Mouse (Mus musculus): Measurements from ENCODE around the gene Gm45837. TPM values are rescaled to one million over a fixed set of nuclear protein-coding genes. Genes with fewer than 3 reads are reported as not detected.
A peak's percentile ranks its signal among the peaks of the same experiment; 100 is the strongest.

Gm45837 gene
- polyA plus RNA-seq, 1 experiment from 2014 or later = 4.2 TPM

DNA sequence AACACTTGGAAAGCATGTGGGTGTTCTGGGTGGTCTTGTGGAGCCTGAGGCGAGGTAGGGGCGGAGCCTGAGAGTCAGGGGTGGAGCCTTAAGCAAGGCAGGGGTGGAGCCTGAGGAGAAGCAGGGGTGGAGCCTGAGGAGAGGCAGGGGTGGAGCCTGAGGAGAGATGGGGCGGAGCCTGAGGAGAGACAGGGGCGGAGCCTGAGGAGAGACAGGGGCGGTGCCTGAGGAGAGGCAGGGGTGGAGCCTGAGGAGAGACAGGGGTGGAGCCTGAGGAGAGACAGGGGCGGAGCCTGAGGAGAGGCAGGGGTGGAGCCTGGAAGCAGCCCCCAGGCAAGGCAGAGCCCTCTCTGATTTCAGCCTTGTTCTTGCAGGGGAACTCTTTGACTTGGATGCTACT is 90.5 kb downstream of the Gm45837 start:
- Histone ChIP-seq H3K36me3 (replicated peaks; ENCODE audit: control insufficient read depth, insufficient read depth, low read depth, low read length) (no peaks in the 10 kb centered on the region), H3K9ac (replicated peaks; ENCODE audit: low read length) (no peak overlapping the region), H3K4me2 (ENCODE audit: low read depth, low read length) (no peak overlapping the region), H3K9me3 (replicated peaks; ENCODE audit: control insufficient read depth, low read length) (no peaks in the 10 kb centered on the region), H3K4me1 (ENCODE audit: control insufficient read depth, insufficient read depth, low read length) (no peaks in the 10 kb centered on the region; the same call in none of the 2 replicates), H3K4me3 (ENCODE audit: low read depth, low read length) (no peak overlapping the region), H3K27ac (replicated peaks; ENCODE audit: low read depth, low read length) (no peak overlapping the region), H3K27me3 (ENCODE audit: control insufficient read depth, insufficient read depth, low read length) (peaks cover 3% of the 10 kb centered on the region; the same call in 1 of the 2 replicates)
- DNase-seq (ENCODE audit: low spot score) = no peak
- WGBS = 77% methylated on average over 4 of the region's 6 CpGs
- ATAC-seq (replicated peaks; ENCODE audit: insufficient number of reproducible peaks, low FRiP score, low TSS enrichment, low read depth) = no peak

- ATAC-seq (replicated peaks; ENCODE audit: insufficient number of reproducible peaks, low FRiP score, low TSS enrichment, low read depth) (no peak), DNase-seq (ENCODE audit: low spot score) (no peak)
- H3K27me3 ChIP-seq (ENCODE audit: control insufficient read depth, insufficient read depth, low read length) = peaks cover 3% of the 10 kb centered on the region; the same call in 1 of the 2 replicates
- 62% methylated on average over 6 of the region's 6 CpGs for WGBS
- H3K27ac ChIP-seq (replicated peaks; ENCODE audit: low read depth, low read length) = no peak overlapping the region
- no peak overlapping the region for H3K4me2 ChIP-seq (ENCODE audit: low read depth, low read length)
- H3K9ac ChIP-seq (replicated peaks; ENCODE audit: low read length) = no peak overlapping the region
- no peaks in the 10 kb centered on the region; the same call in none of the 2 replicates for H3K4me1 ChIP-seq (ENCODE audit: control insufficient read depth, insufficient read depth, low read length)
- H3K4me3 ChIP-seq (ENCODE audit: low read depth, low read length) = no peak overlapping the region
- no peaks in the 10 kb centered on the region for H3K9me3 ChIP-seq (replicated peaks; ENCODE audit: control insufficient read depth, low read length)
- no peaks in the 10 kb centered on the region for H3K36me3 ChIP-seq (replicated peaks; ENCODE audit: control insufficient read depth, insufficient read depth, low read depth, low read length)
Observed at GRCm38 (mm10) chr7:101501675-101502074, 91.0 kb downstream of the Gm45837 start.

DNA sequence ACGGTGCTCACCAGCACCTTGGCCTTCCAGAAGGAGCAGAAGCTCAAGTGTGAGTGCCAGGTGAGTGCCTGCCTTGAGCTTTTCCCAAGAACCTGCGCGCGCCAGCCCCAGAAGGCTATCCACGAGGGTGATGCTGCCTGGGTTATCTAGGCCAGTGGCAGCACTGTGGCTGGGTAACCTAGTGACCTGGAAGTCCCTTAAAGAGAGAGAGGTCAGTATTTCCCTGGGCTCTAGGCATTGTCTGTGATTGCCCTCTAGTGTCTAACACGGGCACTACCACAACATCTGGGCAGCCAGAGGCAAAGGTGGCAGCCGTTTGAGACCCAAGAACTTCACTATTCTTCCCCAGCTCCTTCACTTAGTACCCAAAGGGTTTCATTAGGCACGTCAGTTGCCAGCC is 92.7 kb downstream of the Gm45837 start:
- no peak overlapping the region for H3K27ac ChIP-seq (replicated peaks; ENCODE audit: low read depth, low read length)
- 19% methylated on average over 8 of the region's 8 CpGs for WGBS
- no peaks in the 10 kb centered on the region; the same call in 1 of the 2 replicates for H3K4me1 ChIP-seq (ENCODE audit: control insufficient read depth, insufficient read depth, low read length)
- H3K9ac ChIP-seq (replicated peaks; ENCODE audit: low read length) = no peak overlapping the region
- no peak for ATAC-seq (replicated peaks; ENCODE audit: insufficient number of reproducible peaks, low FRiP score, low TSS enrichment, low read depth)
- peak; percentile 75 for DNase-seq (ENCODE audit: low spot score)
- H3K27me3 ChIP-seq (ENCODE audit: control insufficient read depth, insufficient read depth, low read length) = peaks cover 3% of the 10 kb centered on the region; the same call in 1 of the 2 replicates
- H3K4me3 ChIP-seq (ENCODE audit: low read depth, low read length) = no peak overlapping the region
- no peaks in the 10 kb centered on the region for H3K9me3 ChIP-seq (replicated peaks; ENCODE audit: control insufficient read depth, low read length)
- no peaks in the 10 kb centered on the region for H3K36me3 ChIP-seq (replicated peaks; ENCODE audit: control insufficient read depth, insufficient read depth, low read depth, low read length)
- H3K4me2 ChIP-seq (ENCODE audit: low read depth, low read length) = no peak overlapping the region

- no peak overlapping the region for H3K9ac ChIP-seq (replicated peaks; ENCODE audit: low read length)
- H3K27ac ChIP-seq (replicated peaks; ENCODE audit: low read depth, low read length) = no peak overlapping the region
- no peaks in the 10 kb centered on the region for H3K9me3 ChIP-seq (replicated peaks; ENCODE audit: control insufficient read depth, low read length)
- H3K4me2 ChIP-seq (ENCODE audit: low read depth, low read length) = no peak overlapping the region
- H3K4me1 ChIP-seq (ENCODE audit: control insufficient read depth, insufficient read depth, low read length) = no peaks in the 10 kb centered on the region; the same call in 1 of the 2 replicates
- ATAC-seq (replicated peaks; ENCODE audit: insufficient number of reproducible peaks, low FRiP score, low TSS enrichment, low read depth) (no peak), DNase-seq (ENCODE audit: low spot score) (no peak)
- H3K27me3 ChIP-seq (ENCODE audit: control insufficient read depth, insufficient read depth, low read length) = peaks cover 3% of the 10 kb centered on the region; the same call in 1 of the 2 replicates
- 42% methylated on average over 7 of the region's 7 CpGs for WGBS
- H3K4me3 ChIP-seq (ENCODE audit: low read depth, low read length) = no peak overlapping the region
- no peaks in the 10 kb centered on the region for H3K36me3 ChIP-seq (replicated peaks; ENCODE audit: control insufficient read depth, insufficient read depth, low read depth, low read length)
Observed at GRCm38 (mm10) chr7:101503803-101504202, 93.1 kb downstream of the Gm45837 start.

DNA sequence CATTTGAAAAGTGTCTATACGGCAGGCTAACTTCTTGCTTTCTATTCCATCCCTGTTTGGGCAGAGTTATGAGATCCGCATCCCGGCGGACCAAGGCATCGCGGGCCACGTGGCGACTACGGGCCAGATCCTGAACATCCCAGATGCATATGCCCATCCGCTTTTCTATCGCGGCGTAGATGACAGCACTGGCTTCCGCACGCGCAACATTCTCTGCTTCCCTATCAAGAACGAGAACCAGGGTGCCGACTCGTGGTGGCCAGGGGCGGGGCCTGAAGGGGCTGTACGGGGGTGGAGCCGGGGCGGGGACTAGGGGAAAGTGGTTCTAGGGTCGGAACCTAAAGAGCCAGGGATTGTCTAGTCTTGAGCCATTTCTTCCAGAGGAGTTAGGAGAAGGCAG is 93.8 kb downstream of the Gm45837 start:
- H3K36me3 ChIP-seq (replicated peaks; ENCODE audit: control insufficient read depth, insufficient read depth, low read depth, low read length) = no peaks in the 10 kb centered on the region
- H3K9me3 ChIP-seq (replicated peaks; ENCODE audit: control insufficient read depth, low read length) = no peaks in the 10 kb centered on the region
- no peak overlapping the region for H3K9ac ChIP-seq (replicated peaks; ENCODE audit: low read length)
- no peaks in the 10 kb centered on the region; the same call in 1 of the 2 replicates for H3K4me1 ChIP-seq (ENCODE audit: control insufficient read depth, insufficient read depth, low read length)
- DNase-seq (ENCODE audit: low spot score) = peak; percentile 60
- no peak overlapping the region for H3K27ac ChIP-seq (replicated peaks; ENCODE audit: low read depth, low read length)
- 7% methylated on average over 24 of the region's 24 CpGs for WGBS
- H3K27me3 ChIP-seq (ENCODE audit: control insufficient read depth, insufficient read depth, low read length) = peaks cover 3% of the 10 kb centered on the region; the same call in 1 of the 2 replicates
- peak overlapping the region; percentile 19; the same call in 1 of the 2 replicates for H3K4me3 ChIP-seq (ENCODE audit: low read depth, low read length)
- ATAC-seq (replicated peaks; ENCODE audit: insufficient number of reproducible peaks, low FRiP score, low TSS enrichment, low read depth) = no peak
- peak overlapping the region; percentile 37; the same call in 1 of the 2 replicates for H3K4me2 ChIP-seq (ENCODE audit: low read depth, low read length)

DNA sequence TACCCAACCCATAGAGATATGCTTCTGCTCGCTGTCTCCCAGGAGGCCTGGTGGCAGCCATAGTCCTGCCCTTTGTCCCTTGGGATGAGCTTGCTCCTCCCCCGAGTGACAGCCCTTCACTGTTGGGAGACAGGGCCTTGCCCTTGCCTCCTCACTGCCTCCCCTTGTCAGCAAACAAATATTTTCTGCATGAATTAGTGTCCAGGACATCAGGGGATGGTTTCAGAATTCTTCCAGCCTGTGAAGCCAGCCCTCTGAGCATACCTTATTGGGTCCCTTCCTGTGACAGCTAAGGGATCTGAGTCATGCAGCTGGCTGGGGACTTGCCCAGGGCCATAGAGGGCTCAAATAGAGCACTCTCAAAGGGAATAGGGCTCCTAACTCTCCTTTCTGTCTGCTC is 98.5 kb downstream of the Gm45837 start:
- no peak overlapping the region for H3K4me2 ChIP-seq (ENCODE audit: low read depth, low read length)
- no peaks in the 10 kb centered on the region for H3K4me1 ChIP-seq (ENCODE audit: control insufficient read depth, insufficient read depth, low read length)
- H3K9ac ChIP-seq (replicated peaks; ENCODE audit: low read length) = no peak overlapping the region
- ATAC-seq (replicated peaks; ENCODE audit: insufficient number of reproducible peaks, low FRiP score, low TSS enrichment, low read depth) (no peak), DNase-seq (ENCODE audit: low spot score) (no peak)
- no peaks in the 10 kb centered on the region for H3K27me3 ChIP-seq (ENCODE audit: control insufficient read depth, insufficient read depth, low read length)
- H3K9me3 ChIP-seq (replicated peaks; ENCODE audit: control insufficient read depth, low read length) = no peaks in the 10 kb centered on the region
- 59% methylated on average over 2 of the region's 2 CpGs for WGBS
- H3K27ac ChIP-seq (replicated peaks; ENCODE audit: low read depth, low read length) = no peak overlapping the region
- no peaks in the 10 kb centered on the region for H3K36me3 ChIP-seq (replicated peaks; ENCODE audit: control insufficient read depth, insufficient read depth, low read depth, low read length)
- no peak overlapping the region for H3K4me3 ChIP-seq (ENCODE audit: low read depth, low read length)

DNA sequence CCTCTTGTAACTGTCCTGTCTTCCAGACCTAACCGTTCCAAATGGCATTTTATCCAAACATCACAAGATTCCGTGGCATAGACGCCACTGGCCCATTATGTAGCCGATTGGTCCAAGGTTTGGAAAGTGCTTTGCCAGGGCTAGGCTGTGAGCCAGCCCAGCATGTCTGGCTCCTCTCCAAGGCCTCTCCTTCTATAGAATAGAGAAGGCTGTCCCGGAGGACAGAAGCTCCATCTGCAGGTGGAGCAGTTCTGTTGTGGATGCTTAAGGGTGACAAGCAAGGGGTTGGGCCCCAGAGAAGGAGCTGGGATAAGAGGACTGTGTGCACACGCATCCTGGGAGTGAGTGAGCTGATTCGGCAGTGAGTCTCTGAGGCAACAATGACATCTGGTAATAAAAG is 103.0 kb downstream of the Gm45837 start:
- H3K9ac ChIP-seq (replicated peaks; ENCODE audit: low read length) = no peak overlapping the region
- no peak overlapping the region for H3K4me2 ChIP-seq (ENCODE audit: low read depth, low read length)
- H3K9me3 ChIP-seq (replicated peaks; ENCODE audit: control insufficient read depth, low read length) = no peaks in the 10 kb centered on the region
- no peak overlapping the region for H3K4me3 ChIP-seq (ENCODE audit: low read depth, low read length)
- ATAC-seq (replicated peaks; ENCODE audit: insufficient number of reproducible peaks, low FRiP score, low TSS enrichment, low read depth) = no peak
- WGBS = 76% methylated on average over 7 of the region's 7 CpGs
- H3K27me3 ChIP-seq (ENCODE audit: control insufficient read depth, insufficient read depth, low read length) = no peaks in the 10 kb centered on the region
- no peaks in the 10 kb centered on the region for H3K4me1 ChIP-seq (ENCODE audit: control insufficient read depth, insufficient read depth, low read length)
- no peak overlapping the region for H3K27ac ChIP-seq (replicated peaks; ENCODE audit: low read depth, low read length)
- H3K36me3 ChIP-seq (replicated peaks; ENCODE audit: control insufficient read depth, insufficient read depth, low read depth, low read length) = no peaks in the 10 kb centered on the region
- DNase-seq (ENCODE audit: low spot score) = no peak

DNA sequence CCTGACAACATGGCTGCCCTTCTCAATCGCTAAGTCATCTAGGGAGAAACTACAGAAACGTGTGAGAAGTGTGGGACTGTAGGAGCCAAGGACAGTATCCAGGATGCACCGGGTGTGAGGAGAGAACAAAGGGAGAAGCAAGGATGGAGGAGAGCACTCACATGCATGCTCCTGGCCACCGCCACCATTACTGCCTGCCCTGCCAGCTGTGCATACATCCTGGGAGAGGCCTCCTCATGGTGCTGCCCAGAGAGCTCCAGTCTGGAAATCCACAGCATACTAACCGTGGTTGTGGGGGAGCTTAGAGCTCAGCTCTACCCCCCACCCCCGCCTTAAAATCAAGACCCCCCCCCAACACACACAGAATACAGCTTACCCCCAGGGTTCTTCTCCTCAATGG is 104.1 kb downstream of the Gm45837 start:
- H3K4me3 ChIP-seq (ENCODE audit: low read depth, low read length) = no peak overlapping the region
- no peaks in the 10 kb centered on the region for H3K9me3 ChIP-seq (replicated peaks; ENCODE audit: control insufficient read depth, low read length)
- ATAC-seq (replicated peaks; ENCODE audit: insufficient number of reproducible peaks, low FRiP score, low TSS enrichment, low read depth) = 0 out of 2 replicates have a peak, but pooled peaks have one; percentile 21
- WGBS = 80% methylated on average over 6 of the region's 6 CpGs
- no peak overlapping the region for H3K9ac ChIP-seq (replicated peaks; ENCODE audit: low read length)
- no peak overlapping the region for H3K27ac ChIP-seq (replicated peaks; ENCODE audit: low read depth, low read length)
- no peak for DNase-seq (ENCODE audit: low spot score)
- no peaks in the 10 kb centered on the region for H3K4me1 ChIP-seq (ENCODE audit: control insufficient read depth, insufficient read depth, low read length)
- no peaks in the 10 kb centered on the region for H3K36me3 ChIP-seq (replicated peaks; ENCODE audit: control insufficient read depth, insufficient read depth, low read depth, low read length)
- no peak overlapping the region for H3K4me2 ChIP-seq (ENCODE audit: low read depth, low read length)
- H3K27me3 ChIP-seq (ENCODE audit: control insufficient read depth, insufficient read depth, low read length) = no peaks in the 10 kb centered on the region

All from embryonic facial prominence, embryonic 11.5 days (tissue).